Mouse (Mus musculus): ENCODE data around the gene Nxph3. TPM values are rescaled to one million over a fixed set of nuclear protein-coding genes. Genes with fewer than 3 reads are reported as not detected.

The Nxph3 gene
- total RNA-seq, 2 experiments from 2014 or later = 18.7 to 19.2 TPM

DNA sequence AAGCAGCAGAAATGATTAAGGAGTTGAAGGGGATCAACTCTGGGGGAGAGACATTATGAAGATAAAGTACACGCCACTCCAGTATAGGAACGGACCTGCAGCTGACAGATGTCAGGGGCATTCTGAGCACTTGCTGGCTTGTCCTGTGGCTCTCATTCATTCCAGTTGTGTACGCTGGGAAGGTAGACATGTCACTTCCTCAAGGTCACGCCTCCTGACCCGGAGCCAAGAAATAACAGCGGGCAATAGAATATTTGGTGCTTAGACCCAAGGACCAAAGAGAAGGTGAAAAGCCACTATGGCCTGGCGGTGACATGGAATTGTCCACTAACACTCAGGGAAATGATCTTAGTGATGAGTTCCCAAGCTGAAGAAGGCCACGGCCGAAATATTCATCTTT, 18.5 kb downstream of the Nxph3 start:
- no peak for DNase-seq (ENCODE audit: extremely low spot score in 1 of 2, low spot score in 1 of 2)

- DNase-seq (ENCODE audit: extremely low spot score in 1 of 2, low spot score in 1 of 2) = no peak
Measured at GRCm38 (mm10) chr11:95494374-95494773, 20.0 kb downstream of the Nxph3 start.

DNA sequence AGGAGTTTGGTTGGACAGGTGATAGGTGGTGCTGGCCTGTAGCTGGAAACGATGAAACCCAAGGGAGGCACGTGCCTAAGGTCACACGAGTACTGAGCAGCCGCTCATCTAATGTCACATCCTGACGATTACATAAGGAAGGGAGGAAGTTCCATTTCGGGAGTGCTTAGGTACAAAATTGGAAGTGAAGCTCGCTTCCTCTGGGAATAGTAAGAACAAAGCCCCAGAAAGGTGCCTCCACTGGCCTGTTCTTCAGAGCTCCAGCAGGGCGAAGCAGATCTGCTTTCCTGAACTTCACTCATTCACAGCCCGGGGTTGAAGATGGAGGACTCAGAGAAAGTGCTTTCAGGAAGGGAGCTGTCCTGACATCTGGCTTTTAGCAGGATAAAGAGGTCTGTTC, 20.4 kb downstream of the Nxph3 start:
- no peak for DNase-seq (ENCODE audit: extremely low spot score in 1 of 2, low spot score in 1 of 2)

DNA sequence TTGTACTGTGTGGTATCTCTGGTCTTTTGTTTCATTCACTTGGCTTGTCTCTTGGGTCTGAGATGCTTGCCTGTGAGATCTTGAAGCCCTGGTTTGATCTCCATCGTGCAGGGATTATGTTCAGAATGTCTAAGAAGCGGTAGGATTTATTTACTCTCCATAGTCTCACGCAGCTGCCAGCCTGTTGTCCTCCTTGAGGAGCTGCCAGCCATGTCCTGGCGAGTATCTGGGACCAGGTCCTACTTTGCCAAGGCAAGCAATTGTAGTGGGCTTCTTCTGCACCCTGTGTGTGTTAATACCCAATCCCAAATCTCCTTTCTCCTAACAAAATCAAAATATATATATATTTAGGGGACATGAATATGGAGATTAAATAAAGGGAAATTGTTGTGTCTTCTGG, 21.4 kb downstream of the Nxph3 start:
- no peak for DNase-seq (ENCODE audit: extremely low spot score in 1 of 2, low spot score in 1 of 2)

DNA sequence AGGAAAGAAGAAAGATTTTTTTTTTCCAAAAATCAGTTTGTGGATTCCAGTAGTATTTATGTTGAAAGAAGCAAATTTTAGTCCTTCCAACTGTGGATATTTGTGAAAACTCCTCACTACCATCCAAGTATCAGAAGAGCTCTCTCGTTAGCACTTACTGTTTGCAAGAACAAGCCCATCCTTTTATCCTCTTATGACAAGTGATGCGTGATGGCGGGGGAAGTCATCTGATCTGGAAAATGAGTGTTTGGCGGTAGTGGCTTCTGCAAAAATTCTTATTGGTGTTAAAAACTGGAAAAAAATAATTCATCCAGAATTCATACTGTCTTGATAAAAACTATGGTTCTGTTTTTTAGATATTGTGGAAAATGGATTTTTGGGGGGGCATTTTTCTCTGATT, 22.1 kb downstream of the Nxph3 start:
- DNase-seq (ENCODE audit: extremely low spot score in 1 of 2, low spot score in 1 of 2) = no peak

GRCm38 (mm10) chr11:95490104-95490503, 24.3 kb downstream of the Nxph3 start:
- no peak for DNase-seq (ENCODE audit: extremely low spot score in 1 of 2, low spot score in 1 of 2)

DNA sequence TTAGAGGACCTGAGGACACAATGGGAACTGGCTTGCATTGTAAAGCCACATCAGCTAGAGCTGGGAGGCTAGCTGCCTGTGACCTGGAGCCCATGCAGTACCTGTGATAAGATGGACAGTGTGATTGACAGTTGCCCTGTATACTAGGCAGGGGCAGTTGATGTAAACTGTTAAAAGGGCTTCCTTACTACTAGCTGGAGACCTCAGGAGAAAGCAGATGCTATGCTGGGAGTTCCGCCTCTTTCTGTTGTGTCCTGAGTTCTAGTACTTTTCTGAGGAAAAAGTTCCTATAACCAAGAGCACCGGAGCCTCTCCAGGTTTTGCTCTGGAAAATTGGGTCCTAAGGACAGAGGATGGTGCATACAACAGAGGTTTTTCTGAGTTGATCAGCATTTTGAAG, 27.1 kb downstream of the Nxph3 start:
- no peak for DNase-seq (ENCODE audit: extremely low spot score in 1 of 2, low spot score in 1 of 2)

GRCm38 (mm10) chr11:95485634-95486033, 28.7 kb downstream of the Nxph3 start:
- no peak for DNase-seq (ENCODE audit: extremely low spot score in 1 of 2, low spot score in 1 of 2)

DNA sequence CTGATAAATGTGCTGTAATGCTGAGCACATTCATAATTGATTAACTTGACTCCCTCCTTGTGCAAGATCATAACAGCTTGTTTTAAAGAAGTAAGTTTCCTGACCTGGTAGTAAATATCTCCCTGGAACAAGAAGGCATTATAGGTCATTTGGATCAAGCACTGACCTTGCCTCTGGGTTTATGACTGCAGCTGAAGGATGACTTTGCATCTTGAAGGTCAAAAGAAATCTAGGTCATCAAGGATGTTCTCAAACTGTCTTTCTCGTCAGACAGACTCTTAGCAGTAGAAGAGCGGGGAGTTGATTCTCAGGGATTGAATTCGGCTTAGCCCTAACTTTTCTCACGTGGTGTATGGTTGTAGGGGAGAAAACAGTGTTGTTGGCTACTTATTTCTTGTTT, 33.7 kb downstream of the Nxph3 start:
- DNase-seq (ENCODE audit: extremely low spot score in 1 of 2, low spot score in 1 of 2) = no peak

DNA sequence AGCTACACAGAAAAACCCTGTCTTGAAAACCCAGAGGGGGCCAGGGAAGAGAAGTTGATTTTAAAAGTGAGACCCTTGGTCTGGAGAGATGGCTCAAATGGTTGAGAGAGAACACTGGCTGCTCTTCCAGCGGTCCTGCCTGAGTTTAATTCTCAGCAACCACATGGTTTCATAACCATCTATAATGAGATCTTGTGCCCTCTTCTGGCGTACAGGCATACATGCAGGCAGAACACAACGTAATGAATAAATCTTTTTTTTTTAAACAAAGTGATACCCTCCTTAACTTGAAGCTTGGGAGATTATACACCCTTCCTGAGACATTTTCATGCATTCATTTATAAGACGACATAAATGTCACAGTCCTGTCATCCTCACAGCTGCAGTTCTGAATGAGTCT, 34.9 kb downstream of the Nxph3 start:
- no peak for DNase-seq (ENCODE audit: extremely low spot score in 1 of 2, low spot score in 1 of 2)

GRCm38 (mm10) chr11:95476323-95476722, 38.0 kb downstream of the Nxph3 start:
- DNase-seq (ENCODE audit: extremely low spot score in 1 of 2, low spot score in 1 of 2) = peak in 1 of 2 experiments; percentile 33

- DNase-seq (ENCODE audit: extremely low spot score in 1 of 2, low spot score in 1 of 2) = no peak
Measured at GRCm38 (mm10) chr11:95473456-95473855, 40.9 kb downstream of the Nxph3 start.

GRCm38 (mm10) chr11:95472942-95473341, 41.4 kb downstream of the Nxph3 start:
- no peak for DNase-seq (ENCODE audit: extremely low spot score in 1 of 2, low spot score in 1 of 2)

GRCm38 (mm10) chr11:95467731-95468130, 46.6 kb downstream of the Nxph3 start:
- no peak for DNase-seq (ENCODE audit: extremely low spot score in 1 of 2, low spot score in 1 of 2)

GRCm38 (mm10) chr11:95462168-95462567, 52.2 kb downstream of the Nxph3 start:
- no peak for DNase-seq (ENCODE audit: extremely low spot score in 1 of 2, low spot score in 1 of 2)

DNA sequence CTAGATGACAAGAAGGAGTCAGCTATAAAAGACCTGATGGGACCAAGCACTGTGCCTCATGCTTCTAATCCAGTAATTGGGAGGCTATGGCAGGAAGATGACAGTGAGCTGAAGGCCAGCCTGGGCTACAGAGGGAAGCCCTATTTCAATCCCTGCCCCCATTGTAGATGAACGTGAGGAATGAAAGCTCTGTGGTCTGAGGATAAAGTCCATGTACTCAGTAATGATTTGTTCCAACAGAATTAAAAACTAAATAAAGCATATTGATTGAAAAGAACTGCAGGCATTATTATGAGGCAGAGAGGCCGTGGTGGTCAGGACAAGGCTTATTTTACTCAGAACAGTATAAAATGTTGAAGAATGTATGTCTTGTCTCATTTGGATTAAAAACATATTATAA, 53.5 kb downstream of the Nxph3 start:
- no peak for DNase-seq (ENCODE audit: extremely low spot score in 1 of 2, low spot score in 1 of 2)

Other genes starting within 250 kb of the Nxph3 start
- 10 to 100 TPM; 74.8 to 75.5 TPM for gene Kat7, start 204.3 kb downstream of the Nxph3 start, total RNA-seq (2021)
- gene Fam117a, start 177.6 kb downstream of the Nxph3 start, total RNA-seq (2021) = 1 to 10 TPM; 3.2 to 7.2 TPM
- gene Slc35b1, start 129.9 kb downstream of the Nxph3 start, total RNA-seq (2021) = 10 to 100 TPM; 69.7 to 69.9 TPM
- 100 to 1,000 TPM; 159 to 170 TPM for gene Spop, start 100.5 kb downstream of the Nxph3 start, total RNA-seq (2021)
- gene Ngfr, start 73.2 kb upstream of the Nxph3 start, total RNA-seq (2021) = 1 to 10 TPM; 1.0 to 1.4 TPM
- gene Phb, start 152.4 kb upstream of the Nxph3 start, total RNA-seq (2021) = 100 to 1,000 TPM in 1 of 2 experiments, 10 to 100 TPM in 1; 94.5 to 106 TPM
- gene Zfp652, start 198.1 kb upstream of the Nxph3 start, total RNA-seq (2021) = 10 to 100 TPM; 43.8 to 51.8 TPM
- 1 to 10 TPM in 1 of 2 experiments, under 1 TPM in 1; 0.69 to 2.0 TPM for gene B130006D01Rik, start 209.0 kb upstream of the Nxph3 start, total RNA-seq (2021)

Measured in layer of hippocampus, postnatal 25 days (tissue).